Mouse (Mus musculus): Measurements from ENCODE around the gene Pias3. TPM values are rescaled to one million over a fixed set of nuclear protein-coding genes. Genes with fewer than 3 reads are reported as not detected.
"Not testable (repeated sequence)": the region's sequence is repeated elsewhere in the genome, so short reads cannot be mapped to it uniquely, and the experiment has no call there.

Pias3 gene
- polyA plus RNA-seq, 1 experiment from 2014 or later: 16.1 TPM

DNA sequence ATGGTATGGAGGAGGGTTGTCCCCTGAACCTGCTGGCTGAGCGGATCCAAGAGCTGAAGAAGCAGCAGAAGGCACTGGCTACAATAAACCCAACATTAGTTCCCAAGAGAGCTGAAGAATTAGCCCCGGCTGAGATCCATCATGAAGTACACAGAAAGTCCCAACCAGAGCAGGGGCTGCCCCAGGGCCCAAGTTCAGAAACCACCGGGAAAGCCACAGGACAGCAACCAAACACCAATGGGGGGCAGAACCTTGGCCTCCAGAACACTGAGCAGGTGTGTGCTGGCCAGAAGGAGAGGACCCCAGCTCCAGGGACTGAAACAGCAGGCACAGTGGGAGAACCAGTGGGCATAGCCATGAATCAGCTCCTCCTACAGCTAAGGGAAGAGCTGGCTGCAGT is 12.7 kb upstream of the Pias3 start:
- Histone ChIP-seq H3K4me1 (replicated peaks; ENCODE audit: control insufficient read depth, insufficient read depth, low read length) (no peaks in the 10 kb centered on the region), H3K9me3 (ENCODE audit: control insufficient read depth) (no peaks in the 10 kb centered on the region), H3K9ac (ENCODE audit: low read depth, low read length) (no peak overlapping the region), H3K27ac (ENCODE audit: low read depth, low read length) (no peak overlapping the region), H3K36me3 (ENCODE audit: control insufficient read depth, insufficient read depth) (no peaks in the 10 kb centered on the region), H3K27me3 (replicated peaks; ENCODE audit: control insufficient read depth, insufficient read depth, low read length) (peaks cover 9% of the 10 kb centered on the region; the same call in 1 of the 2 replicates), H3K4me3 (ENCODE audit: low read depth, low read length) (no peak overlapping the region), H3K4me2 (replicated peaks; ENCODE audit: low read depth) (no peak overlapping the region)
- no peak for TF ChIP-seq CTCF (IDR thresholded peaks at IDR 0.05; ENCODE audit: low read depth)
- WGBS: 91% methylated on average over 3 of the region's 3 CpGs
- no peak for ATAC-seq

DNA sequence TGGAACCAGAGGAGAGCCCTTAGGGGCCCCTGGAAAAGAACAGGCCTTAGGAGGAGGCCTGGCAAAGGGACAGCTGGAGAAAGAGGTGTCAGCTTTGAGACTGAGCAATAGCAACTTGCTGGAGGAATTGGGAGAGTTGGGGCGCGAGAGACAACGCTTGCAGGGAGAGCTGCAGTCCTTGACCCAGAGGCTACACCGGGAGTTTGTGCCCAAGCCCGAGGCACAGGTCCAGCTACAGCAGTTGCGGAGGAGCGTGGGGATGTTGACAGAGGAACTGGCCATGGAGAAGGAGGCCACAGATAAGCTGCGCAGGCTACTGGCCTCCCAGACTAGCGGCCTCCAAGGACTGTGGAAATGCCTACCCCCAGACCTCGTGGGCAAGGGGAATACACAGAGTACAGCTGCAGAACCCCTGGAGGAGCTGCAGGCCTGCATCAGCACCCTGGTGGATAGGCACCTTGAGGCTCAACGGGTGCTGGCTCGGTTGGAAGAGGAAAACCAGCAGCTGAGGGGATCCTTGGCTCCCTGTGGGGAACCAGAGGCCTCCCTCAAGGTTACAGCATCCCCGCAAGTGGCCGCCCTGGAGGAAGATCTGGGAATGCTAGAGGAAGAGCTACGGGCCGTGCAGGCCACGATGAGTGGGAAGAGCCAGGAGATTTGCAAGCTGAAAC is 11.9 kb upstream of the Pias3 start:
- Histone ChIP-seq H3K9me3 (ENCODE audit: control insufficient read depth) (no peaks in the 10 kb centered on the region), H3K4me2 (replicated peaks; ENCODE audit: low read depth) (peak overlapping the region; percentile 51), H3K4me1 (replicated peaks; ENCODE audit: control insufficient read depth, insufficient read depth, low read length) (no peaks in the 10 kb centered on the region), H3K27me3 (replicated peaks; ENCODE audit: control insufficient read depth, insufficient read depth, low read length) (peaks cover 9% of the 10 kb centered on the region; the same call in 1 of the 2 replicates), H3K9ac (ENCODE audit: low read depth, low read length) (no peak overlapping the region), H3K27ac (ENCODE audit: low read depth, low read length) (no peak overlapping the region), H3K4me3 (ENCODE audit: low read depth, low read length) (0 out of 2 replicates have a peak overlapping the region, but pooled peaks have one; percentile 7), H3K36me3 (ENCODE audit: control insufficient read depth, insufficient read depth) (no peaks in the 10 kb centered on the region)
- no peak for ATAC-seq
- WGBS: 52% methylated on average over 17 of the region's 17 CpGs
- TF ChIP-seq CTCF (IDR thresholded peaks at IDR 0.05; ENCODE audit: low read depth): no peak

DNA sequence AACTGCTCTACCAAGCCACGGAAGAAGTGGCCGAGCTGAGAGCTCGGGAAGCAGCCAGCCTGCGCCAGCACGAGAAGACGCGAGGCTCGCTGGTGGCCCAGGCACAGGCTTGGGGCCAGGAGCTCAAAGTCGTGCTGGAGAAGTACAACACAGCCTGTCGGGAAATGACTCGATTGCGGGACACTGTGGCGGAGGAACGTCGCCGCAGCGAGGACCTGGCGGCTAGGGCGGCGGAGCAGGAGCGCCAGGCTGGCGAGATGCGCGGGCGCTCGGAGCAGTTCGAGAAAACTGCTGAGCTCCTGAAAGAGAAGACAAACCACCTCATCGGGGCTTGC is 11.4 kb upstream of the Pias3 start:
- Histone ChIP-seq H3K27ac (ENCODE audit: low read depth, low read length) (no peak overlapping the region), H3K9me3 (ENCODE audit: control insufficient read depth) (no peaks in the 10 kb centered on the region), H3K4me3 (ENCODE audit: low read depth, low read length) (peak overlapping the region; percentile 7; the same call in 1 of the 2 replicates), H3K27me3 (replicated peaks; ENCODE audit: control insufficient read depth, insufficient read depth, low read length) (peaks cover 9% of the 10 kb centered on the region; the same call in 1 of the 2 replicates), H3K36me3 (ENCODE audit: control insufficient read depth, insufficient read depth) (no peaks in the 10 kb centered on the region), H3K4me1 (replicated peaks; ENCODE audit: control insufficient read depth, insufficient read depth, low read length) (no peaks in the 10 kb centered on the region), H3K9ac (ENCODE audit: low read depth, low read length) (no peak overlapping the region), H3K4me2 (replicated peaks; ENCODE audit: low read depth) (peak overlapping the region; percentile 51)
- ATAC-seq: peak; percentile 8; the same call in 1 of the 2 replicates
- no peak for TF ChIP-seq CTCF (IDR thresholded peaks at IDR 0.05; ENCODE audit: low read depth)
- 11% methylated on average over 28 of the region's 28 CpGs for WGBS

DNA sequence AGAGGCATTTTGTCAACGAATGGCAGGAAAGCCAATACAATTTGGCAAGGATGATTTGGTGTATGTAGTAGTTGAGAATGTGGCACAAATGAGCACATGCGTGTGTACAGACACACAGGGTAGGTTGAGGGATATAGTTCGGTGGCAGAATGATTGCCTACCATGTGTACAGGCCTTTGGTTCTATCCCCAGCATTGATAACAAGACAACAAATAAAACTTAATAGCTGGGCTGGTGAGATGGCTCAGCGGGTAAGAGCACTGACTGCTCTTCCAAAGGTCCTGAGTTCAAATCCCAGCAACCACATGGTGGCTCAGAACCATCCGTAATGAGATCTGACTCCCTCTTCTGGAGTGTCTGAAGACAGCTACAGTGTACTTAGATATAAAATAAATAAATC is 10.1 kb upstream of the Pias3 start:
- not testable (repeated sequence) for H3K9me3 ChIP-seq (ENCODE audit: control insufficient read depth); H3K36me3 ChIP-seq (ENCODE audit: control insufficient read depth, insufficient read depth); H3K4me2 ChIP-seq (replicated peaks; ENCODE audit: low read depth); ATAC-seq; H3K27me3 ChIP-seq (replicated peaks; ENCODE audit: control insufficient read depth, insufficient read depth, low read length); H3K4me1 ChIP-seq (replicated peaks; ENCODE audit: control insufficient read depth, insufficient read depth, low read length); H3K4me3 ChIP-seq (ENCODE audit: low read depth, low read length); H3K9ac ChIP-seq (ENCODE audit: low read depth, low read length); H3K27ac ChIP-seq (ENCODE audit: low read depth, low read length)
- 95% methylated on average over 5 of the region's 5 CpGs for WGBS

DNA sequence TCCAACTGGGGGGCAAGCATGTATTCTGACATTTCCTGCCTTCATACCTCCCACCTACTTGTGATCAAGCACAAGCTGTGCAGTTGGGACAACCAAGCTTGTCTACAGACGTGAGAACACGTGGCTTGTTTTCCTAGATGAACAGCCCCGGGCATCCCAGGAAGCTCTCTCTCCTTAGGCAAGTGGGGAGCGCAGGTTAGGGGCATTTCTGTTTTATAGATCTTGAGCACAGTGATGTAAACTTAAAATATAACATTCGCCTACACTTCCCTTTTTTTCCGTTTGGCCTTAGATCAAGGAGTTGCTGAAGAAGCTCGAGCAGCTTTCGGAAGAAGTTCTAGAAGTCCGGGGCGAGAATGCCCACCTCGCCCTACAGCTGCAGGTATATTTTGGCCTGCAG is 7.3 kb upstream of the Pias3 start:
- H3K36me3 ChIP-seq (ENCODE audit: control insufficient read depth, insufficient read depth): no peaks in the 10 kb centered on the region
- ATAC-seq: no peak
- H3K27me3 ChIP-seq (replicated peaks; ENCODE audit: control insufficient read depth, insufficient read depth, low read length): peaks cover 6% of the 10 kb centered on the region; the same call in 1 of the 2 replicates
- H3K4me2 ChIP-seq (replicated peaks; ENCODE audit: low read depth): no peak overlapping the region
- 78% methylated on average over 11 of the region's 11 CpGs for WGBS
- no peaks in the 10 kb centered on the region for H3K9me3 ChIP-seq (ENCODE audit: control insufficient read depth)
- no peak for TF ChIP-seq CTCF (IDR thresholded peaks at IDR 0.05; ENCODE audit: low read depth)
- H3K4me3 ChIP-seq (ENCODE audit: low read depth, low read length): no peak overlapping the region
- H3K4me1 ChIP-seq (replicated peaks; ENCODE audit: control insufficient read depth, insufficient read depth, low read length): no peaks in the 10 kb centered on the region
- no peak overlapping the region for H3K9ac ChIP-seq (ENCODE audit: low read depth, low read length)
- no peak overlapping the region for H3K27ac ChIP-seq (ENCODE audit: low read depth, low read length)

DNA sequence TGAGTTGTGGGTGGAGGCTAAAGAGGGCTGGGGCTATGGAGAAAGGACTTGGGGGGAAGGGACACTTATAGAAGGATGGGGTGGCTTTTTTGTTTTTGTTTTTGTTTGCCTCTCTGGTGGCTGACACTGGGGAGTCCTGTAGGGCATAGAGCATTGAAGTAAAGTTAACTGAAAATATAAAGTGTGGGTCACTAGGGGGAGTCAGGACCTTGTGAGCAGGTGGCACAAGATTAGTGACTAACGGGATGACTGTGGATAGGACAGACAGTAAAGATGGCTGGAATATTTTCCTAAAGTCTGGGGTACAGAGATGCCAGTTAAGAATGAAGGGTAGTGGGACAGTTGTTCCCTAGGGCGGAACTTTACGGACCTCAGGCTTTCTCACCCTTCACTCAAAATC is 5.9 kb upstream of the Pias3 start:
- Histone ChIP-seq H3K27me3 (replicated peaks; ENCODE audit: control insufficient read depth, insufficient read depth, low read length) (peaks cover 4% of the 10 kb centered on the region; the same call in 1 of the 2 replicates), H3K36me3 (ENCODE audit: control insufficient read depth, insufficient read depth) (no peaks in the 10 kb centered on the region), H3K4me1 (replicated peaks; ENCODE audit: control insufficient read depth, insufficient read depth, low read length) (no peaks in the 10 kb centered on the region), H3K4me3 (ENCODE audit: low read depth, low read length) (no peak overlapping the region), H3K27ac (ENCODE audit: low read depth, low read length) (no peak overlapping the region), H3K4me2 (replicated peaks; ENCODE audit: low read depth) (no peak overlapping the region), H3K9me3 (ENCODE audit: control insufficient read depth) (no peaks in the 10 kb centered on the region), H3K9ac (ENCODE audit: low read depth, low read length) (no peak overlapping the region)
- 0 out of 2 replicates have a peak, but pooled peaks have one; percentile 19 for ATAC-seq
- TF ChIP-seq CTCF (IDR thresholded peaks at IDR 0.05; ENCODE audit: low read depth): peak; percentile 57
- 38% methylated on average over 3 of the region's 3 CpGs for WGBS

Measured in intestine, postnatal 0 days (tissue).